Mouse (Mus musculus): ENCODE results near the gene Slc25a19. TPM values are rescaled to one million over a fixed set of nuclear protein-coding genes. Genes with fewer than 3 reads are reported as not detected.
A peak's percentile ranks its signal among the peaks of the same experiment; 100 is the strongest.

Gene Slc25a19
- polyA plus RNA-seq, 1 experiment from 2014 or later: 34.0 TPM

DNA sequence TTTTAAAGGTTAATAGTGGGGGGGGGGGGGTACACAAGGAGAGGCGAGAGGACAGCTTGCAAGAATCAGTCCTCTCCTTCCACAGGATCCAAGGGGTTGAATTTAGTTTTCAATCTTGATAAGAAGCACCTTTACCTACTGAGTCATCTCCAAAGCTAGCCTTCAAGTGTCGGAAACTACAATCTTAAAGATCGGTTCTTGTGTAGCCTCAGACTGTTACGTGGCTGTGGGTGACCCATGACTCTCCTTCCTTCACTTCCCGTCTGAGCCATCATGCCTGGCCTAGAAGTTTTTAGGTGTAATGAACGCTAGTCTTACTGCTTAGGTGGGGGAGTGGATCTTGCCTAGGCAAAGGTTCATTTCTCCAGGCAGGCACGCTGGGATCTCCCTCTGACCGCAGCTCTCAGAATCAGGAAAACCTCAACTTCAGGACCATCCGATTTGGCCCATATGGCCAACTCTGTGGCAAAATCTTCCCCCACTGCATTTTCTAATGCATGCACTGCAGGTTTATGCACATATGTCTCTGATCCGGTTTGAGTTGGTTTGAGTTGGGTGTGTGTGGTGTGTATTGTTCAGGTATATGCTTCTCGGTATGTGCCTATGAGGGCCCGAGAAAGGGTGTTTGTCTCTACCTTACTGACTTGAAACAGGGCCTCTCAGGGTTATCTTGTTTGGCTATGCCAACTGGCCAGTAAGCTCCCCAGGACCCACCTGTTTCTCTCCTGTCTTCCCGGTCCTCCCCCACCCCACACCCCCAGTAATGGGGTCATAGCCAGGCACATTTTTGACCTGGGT is 1.8 kb upstream of the Slc25a19 start:
- Histone ChIP-seq H3K27ac (no peak overlapping the region), H3K4me3 (replicated peaks) (no peak overlapping the region), H3K36me3 (0 out of 2 replicates have a peak, but pooled peaks cover 4% of the 10 kb centered on the region), H3K4me2 (no peak overlapping the region), H3K9ac (replicated peaks) (no peak overlapping the region), H3K27me3 (no peaks in the 10 kb centered on the region), H3K9me3 (no peaks in the 10 kb centered on the region), H3K4me1 (replicated peaks) (peaks cover 8% of the 10 kb centered on the region; the same call in 1 of the 2 replicates)
- WGBS: 88% methylated on average over 13 of the region's 13 CpGs
- no peak for ATAC-seq (ENCODE audit: insufficient number of reproducible peaks, insufficient read depth, low FRiP score, low TSS enrichment, low read depth)

DNA sequence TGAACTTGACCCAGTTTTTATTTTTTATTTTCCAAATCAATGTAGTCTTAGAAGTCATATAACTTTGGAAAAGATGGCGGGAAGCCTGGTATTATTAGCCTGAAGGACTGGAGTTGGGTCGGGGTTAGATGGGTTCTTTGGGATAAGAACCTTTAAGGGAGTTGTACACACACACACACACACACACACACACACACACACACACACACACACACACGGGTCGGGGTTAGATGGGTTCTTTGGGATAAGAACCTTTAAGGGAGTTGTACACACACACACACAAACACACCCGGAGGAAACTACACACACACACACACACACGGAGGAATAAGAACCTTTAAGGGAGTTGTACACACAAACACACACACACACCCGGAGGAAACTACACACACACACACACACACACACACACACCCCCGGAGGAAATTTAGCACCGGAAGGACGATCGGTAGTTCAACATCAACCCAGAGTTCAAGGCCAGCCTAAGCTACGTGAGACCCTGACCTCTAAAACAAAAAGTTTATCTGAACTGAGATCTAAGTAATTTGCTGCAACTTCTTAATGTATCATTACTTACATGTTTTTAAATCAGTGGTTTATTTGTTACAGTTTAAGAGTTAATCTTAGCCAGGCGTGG is 488 bp upstream of the Slc25a19 start:
- H3K27ac ChIP-seq: 0 out of 2 replicates have a peak overlapping the region, but pooled peaks have one; percentile 23
- no peak for ATAC-seq (ENCODE audit: insufficient number of reproducible peaks, insufficient read depth, low FRiP score, low TSS enrichment, low read depth)
- no peaks in the 10 kb centered on the region for H3K9me3 ChIP-seq
- peak overlapping the region; percentile 48 for H3K9ac ChIP-seq (replicated peaks)
- H3K36me3 ChIP-seq: peaks cover 7% of the 10 kb centered on the region; the same call in 1 of the 2 replicates
- 57% methylated on average over 13 of the region's 13 CpGs for WGBS
- H3K27me3 ChIP-seq: no peaks in the 10 kb centered on the region
- peak overlapping the region; percentile 95 for H3K4me2 ChIP-seq
- peaks cover 8% of the 10 kb centered on the region; the same call in 1 of the 2 replicates for H3K4me1 ChIP-seq (replicated peaks)
- H3K4me3 ChIP-seq (replicated peaks): peak overlapping the region; percentile 69

DNA sequence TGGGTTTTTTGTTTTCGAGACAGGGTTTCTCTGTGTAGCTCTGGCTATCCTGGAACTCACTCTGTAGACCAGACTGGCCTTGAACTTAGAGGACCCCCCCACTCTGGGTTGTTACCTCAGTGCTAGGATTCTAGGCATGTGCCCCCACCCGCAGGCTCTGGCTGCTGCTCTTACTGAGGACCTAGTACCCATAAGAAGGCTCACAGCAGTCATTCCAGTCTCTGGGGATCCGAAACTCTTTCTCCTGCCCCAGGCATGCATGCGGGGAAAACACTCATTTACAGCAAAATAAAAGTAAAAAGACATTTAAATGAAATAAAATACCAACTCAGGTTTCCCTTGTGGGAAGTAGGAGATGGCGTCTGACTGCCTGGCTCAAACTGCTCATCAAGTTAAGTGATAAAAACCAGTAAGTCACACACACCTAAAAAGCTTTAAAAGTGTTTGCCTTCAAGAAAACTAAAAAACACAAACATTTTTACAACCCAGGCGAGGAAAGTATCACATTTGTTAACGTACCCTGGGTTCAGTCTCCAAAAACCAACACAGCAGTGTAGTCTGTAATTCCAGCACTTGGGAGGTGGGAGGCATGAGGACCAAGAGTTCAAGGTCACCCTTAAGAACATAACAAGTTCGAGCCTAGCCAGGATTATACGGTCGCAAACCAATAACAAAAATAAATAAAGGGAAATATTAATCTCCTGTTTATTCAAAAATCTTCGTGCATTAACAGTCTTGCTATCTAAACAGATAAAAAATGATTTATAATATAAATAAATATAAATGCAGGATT is 1.1 kb downstream of the Slc25a19 start:
- 50% methylated on average over 11 of the region's 11 CpGs for whole genome bisulfite sequencing
- H3K9me3 ChIP-seq: no peaks in the 10 kb centered on the region

DNA sequence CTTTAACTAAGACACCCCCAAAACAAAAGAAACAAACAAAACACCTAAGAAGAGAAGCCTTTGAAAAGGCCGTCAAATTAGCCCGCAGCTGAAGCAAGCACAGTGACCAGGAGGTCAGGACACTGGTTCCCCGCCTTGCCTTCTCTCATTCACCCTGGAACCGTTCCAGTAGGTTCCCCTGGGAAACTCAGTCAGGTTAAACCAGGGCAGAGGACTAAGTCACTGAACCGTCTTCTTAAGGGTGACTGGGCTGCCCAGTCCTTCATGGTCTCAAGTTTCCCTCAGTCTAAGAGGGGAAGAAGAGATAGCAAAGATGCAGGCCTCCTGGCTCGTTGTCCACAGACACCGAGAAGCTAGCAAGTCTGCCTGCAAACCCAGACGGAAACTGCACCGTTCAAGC is 2.2 kb downstream of the Slc25a19 start:
- WGBS: 84% methylated on average over 9 of the region's 9 CpGs
- ATAC-seq (ENCODE audit: insufficient number of reproducible peaks, insufficient read depth, low FRiP score, low TSS enrichment, low read depth): no peak
- Histone ChIP-seq H3K9ac (replicated peaks) (no peak overlapping the region), H3K9me3 (no peaks in the 10 kb centered on the region), H3K4me2 (no peak overlapping the region), H3K27ac (no peak overlapping the region), H3K4me3 (replicated peaks) (no peak overlapping the region), H3K27me3 (no peaks in the 10 kb centered on the region), H3K4me1 (replicated peaks) (peaks cover 8% of the 10 kb centered on the region; the same call in 1 of the 2 replicates), H3K36me3 (peaks cover 34% of the 10 kb centered on the region)

More for the DNA sequence above, 1.1 kb downstream of the Slc25a19 start:
- Histone ChIP-seq H3K4me1 (replicated peaks) (peaks cover 8% of the 10 kb centered on the region; the same call in 1 of the 2 replicates), H3K9ac (replicated peaks) (peak overlapping the region; percentile 73), H3K4me2 (peak overlapping the region; percentile 95), H3K27me3 (no peaks in the 10 kb centered on the region), H3K27ac (no peak overlapping the region), H3K4me3 (replicated peaks) (peak overlapping the region; percentile 69), H3K36me3 (peaks cover 22% of the 10 kb centered on the region)
- ATAC-seq (ENCODE audit: insufficient number of reproducible peaks, insufficient read depth, low FRiP score, low TSS enrichment, low read depth): no peak

- no peak overlapping the region for H3K27ac ChIP-seq
- H3K9me3 ChIP-seq: no peaks in the 10 kb centered on the region
- ATAC-seq (ENCODE audit: insufficient number of reproducible peaks, insufficient read depth, low FRiP score, low TSS enrichment, low read depth): no peak
- peaks cover 8% of the 10 kb centered on the region; the same call in 1 of the 2 replicates for H3K4me1 ChIP-seq (replicated peaks)
- H3K36me3 ChIP-seq: peaks cover 50% of the 10 kb centered on the region
- H3K4me3 ChIP-seq (replicated peaks): no peak overlapping the region
- no peak overlapping the region for H3K9ac ChIP-seq (replicated peaks)
- 73% methylated on average over 9 of the region's 9 CpGs for WGBS
- no peak overlapping the region for H3K4me2 ChIP-seq
- H3K27me3 ChIP-seq: no peaks in the 10 kb centered on the region
Observed at GRCm38 (mm10) chr11:115623487-115624070, 4.5 kb downstream of the Slc25a19 start.

GRCm38 (mm10) chr11:115619949-115620348 is 8.1 kb downstream of the Slc25a19 start:
- Histone ChIP-seq H3K27me3 (no peaks in the 10 kb centered on the region), H3K4me2 (no peak overlapping the region), H3K36me3 (peaks cover 62% of the 10 kb centered on the region), H3K9ac (replicated peaks) (no peak overlapping the region), H3K9me3 (no peaks in the 10 kb centered on the region), H3K27ac (no peak overlapping the region), H3K4me1 (replicated peaks) (no peaks in the 10 kb centered on the region), H3K4me3 (replicated peaks) (no peak overlapping the region)
- 92% methylated on average over 7 of the region's 7 CpGs for WGBS
- ATAC-seq (ENCODE audit: insufficient number of reproducible peaks, insufficient read depth, low FRiP score, low TSS enrichment, low read depth): no peak

GRCm38 (mm10) chr11:115618732-115619516 is 9.2 kb downstream of the Slc25a19 start:
- Histone ChIP-seq H3K27ac (no peak overlapping the region), H3K9me3 (no peaks in the 10 kb centered on the region), H3K4me1 (replicated peaks) (no peaks in the 10 kb centered on the region), H3K4me3 (replicated peaks) (no peak overlapping the region), H3K4me2 (no peak overlapping the region), H3K36me3 (peaks cover 70% of the 10 kb centered on the region), H3K9ac (replicated peaks) (no peak overlapping the region), H3K27me3 (no peaks in the 10 kb centered on the region)
- ATAC-seq (ENCODE audit: insufficient number of reproducible peaks, insufficient read depth, low FRiP score, low TSS enrichment, low read depth): no peak
- WGBS: 91% methylated on average over 16 of the region's 16 CpGs

GRCm38 (mm10) chr11:115618001-115618400 is 10.1 kb downstream of the Slc25a19 start:
- ATAC-seq (ENCODE audit: insufficient number of reproducible peaks, insufficient read depth, low FRiP score, low TSS enrichment, low read depth): no peak
- 78% methylated on average over 2 of the region's 2 CpGs for WGBS
- H3K36me3 ChIP-seq: peaks cover 62% of the 10 kb centered on the region
- no peaks in the 10 kb centered on the region for H3K27me3 ChIP-seq
- H3K27ac ChIP-seq: no peak overlapping the region
- no peak overlapping the region for H3K4me3 ChIP-seq (replicated peaks)
- no peak overlapping the region for H3K4me2 ChIP-seq
- H3K9ac ChIP-seq (replicated peaks): no peak overlapping the region
- no peaks in the 10 kb centered on the region for H3K9me3 ChIP-seq
- peaks cover 7% of the 10 kb centered on the region; the same call in 1 of the 2 replicates for H3K4me1 ChIP-seq (replicated peaks)

- H3K4me1 ChIP-seq (replicated peaks): peaks cover 10% of the 10 kb centered on the region; the same call in 1 of the 2 replicates
- peaks cover 51% of the 10 kb centered on the region for H3K36me3 ChIP-seq
- no peak overlapping the region for H3K4me2 ChIP-seq
- H3K4me3 ChIP-seq (replicated peaks): no peak overlapping the region
- no peak overlapping the region for H3K27ac ChIP-seq
- H3K27me3 ChIP-seq: no peaks in the 10 kb centered on the region
- no peak for ATAC-seq (ENCODE audit: insufficient number of reproducible peaks, insufficient read depth, low FRiP score, low TSS enrichment, low read depth)
- WGBS: 81% methylated on average over 6 of the region's 6 CpGs
- H3K9ac ChIP-seq (replicated peaks): no peak overlapping the region
- no peaks in the 10 kb centered on the region for H3K9me3 ChIP-seq
Observed at GRCm38 (mm10) chr11:115616893-115617292, 11.2 kb downstream of the Slc25a19 start.

DNA sequence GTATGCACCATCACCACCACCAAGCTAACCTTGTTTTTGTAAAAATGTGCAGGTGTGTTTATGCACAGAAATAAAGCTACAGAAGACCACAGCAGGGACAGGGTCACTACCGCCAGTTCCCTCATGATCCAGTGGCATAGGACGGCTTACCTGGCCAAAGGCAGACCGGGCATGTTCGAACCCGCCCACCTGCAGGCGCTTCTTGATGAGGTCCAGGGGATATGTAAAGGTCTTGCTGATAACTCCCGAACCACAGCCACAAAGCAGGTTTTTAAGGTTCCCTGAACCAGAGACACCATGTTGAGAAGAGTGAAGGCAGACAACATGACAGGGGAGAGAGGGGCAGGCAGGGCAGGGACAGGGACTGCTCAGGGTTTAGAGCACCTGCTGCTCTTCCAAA is 11.7 kb downstream of the Slc25a19 start:
- Histone ChIP-seq H3K9me3 (no peaks in the 10 kb centered on the region), H3K9ac (replicated peaks) (no peak overlapping the region), H3K4me2 (no peak overlapping the region), H3K4me3 (replicated peaks) (no peak overlapping the region), H3K27me3 (no peaks in the 10 kb centered on the region), H3K36me3 (peaks cover 46% of the 10 kb centered on the region), H3K27ac (no peak overlapping the region), H3K4me1 (replicated peaks) (peaks cover 15% of the 10 kb centered on the region; the same call in 1 of the 2 replicates)
- ATAC-seq (ENCODE audit: insufficient number of reproducible peaks, insufficient read depth, low FRiP score, low TSS enrichment, low read depth): no peak
- WGBS: 89% methylated on average over 7 of the region's 7 CpGs

All from limb, embryonic 12.5 days (tissue).